Mouse (Mus musculus): ENCODE measurements around the gene Gm42906. TPM values are rescaled to one million over a fixed set of nuclear protein-coding genes. Genes with fewer than 3 reads are reported as not detected.

The Gm42906 gene
- polyA plus RNA-seq, 1 experiment, result not detected

GRCm38 (mm10) chr5:151090996-151091395 lies 337.0 kb downstream of the Gm42906 start:
- Histone ChIP-seq H3K4me3 (ENCODE audit: low read depth, low read length) (no peak overlapping the region), H3K27ac (ENCODE audit: insufficient read depth, low read depth, low read length) (no peak overlapping the region), H3K4me1 (ENCODE audit: control insufficient read depth, insufficient read depth, insufficient read length, low read length) (peaks cover 9% of the 10 kb centered on the region), H3K36me3 (ENCODE audit: control insufficient read depth, insufficient read depth, low read length) (peaks cover 5% of the 10 kb centered on the region), H3K27me3 (ENCODE audit: control insufficient read depth, insufficient read depth, low read length) (no peaks in the 10 kb centered on the region)
- TF ChIP-seq POLR2A (IDR thresholded peaks at IDR 0.05; ENCODE audit: low read depth, low read length) (no peak), CTCF (IDR thresholded peaks at IDR 0.05; ENCODE audit: extremely low read depth, insufficient read length, insufficient replicate concordance, low read depth, low read length) (no peak)
- 78% methylated on average over 6 of the region's 6 CpGs for WGBS

- 63% methylated on average over 6 of the region's 6 CpGs for WGBS
- H3K27ac ChIP-seq (ENCODE audit: insufficient read depth, low read depth, low read length), result no peak overlapping the region
- H3K4me3 ChIP-seq (ENCODE audit: low read depth, low read length), result no peak overlapping the region
- H3K27me3 ChIP-seq (ENCODE audit: control insufficient read depth, insufficient read depth, low read length), result no peaks in the 10 kb centered on the region
- H3K4me1 ChIP-seq (ENCODE audit: control insufficient read depth, insufficient read depth, insufficient read length, low read length), result peaks cover 9% of the 10 kb centered on the region
- TF ChIP-seq CTCF (IDR thresholded peaks at IDR 0.05; ENCODE audit: extremely low read depth, insufficient read length, insufficient replicate concordance, low read depth, low read length), result no peak
- no peak for TF ChIP-seq POLR2A (IDR thresholded peaks at IDR 0.05; ENCODE audit: low read depth, low read length)
- peaks cover 5% of the 10 kb centered on the region for H3K36me3 ChIP-seq (ENCODE audit: control insufficient read depth, insufficient read depth, low read length)
Observed at GRCm38 (mm10) chr5:151089201-151089600, 338.8 kb downstream of the Gm42906 start.

- no peaks in the 10 kb centered on the region for H3K27me3 ChIP-seq (ENCODE audit: control insufficient read depth, insufficient read depth, low read length)
- peaks cover 4% of the 10 kb centered on the region for H3K36me3 ChIP-seq (ENCODE audit: control insufficient read depth, insufficient read depth, low read length)
- TF ChIP-seq POLR2A (IDR thresholded peaks at IDR 0.05; ENCODE audit: low read depth, low read length) (no peak), CTCF (IDR thresholded peaks at IDR 0.05; ENCODE audit: extremely low read depth, insufficient read length, insufficient replicate concordance, low read depth, low read length) (no peak)
- 64% methylated on average over 9 of the region's 9 CpGs for WGBS
- peak overlapping the region; percentile 29; the same call in 1 of the 2 replicates for H3K27ac ChIP-seq (ENCODE audit: insufficient read depth, low read depth, low read length)
- peaks cover 9% of the 10 kb centered on the region for H3K4me1 ChIP-seq (ENCODE audit: control insufficient read depth, insufficient read depth, insufficient read length, low read length)
- no peak overlapping the region for H3K4me3 ChIP-seq (ENCODE audit: low read depth, low read length)
Observed at GRCm38 (mm10) chr5:151086425-151087202, 341.3 kb downstream of the Gm42906 start.

- Histone ChIP-seq H3K4me1 (ENCODE audit: control insufficient read depth, insufficient read depth, insufficient read length, low read length) (peaks cover 9% of the 10 kb centered on the region), H3K27ac (ENCODE audit: insufficient read depth, low read depth, low read length) (no peak overlapping the region), H3K27me3 (ENCODE audit: control insufficient read depth, insufficient read depth, low read length) (no peaks in the 10 kb centered on the region), H3K4me3 (ENCODE audit: low read depth, low read length) (no peak overlapping the region), H3K36me3 (ENCODE audit: control insufficient read depth, insufficient read depth, low read length) (0 out of 2 replicates have a peak, but pooled peaks cover 2% of the 10 kb centered on the region)
- TF ChIP-seq CTCF (IDR thresholded peaks at IDR 0.05; ENCODE audit: extremely low read depth, insufficient read length, insufficient replicate concordance, low read depth, low read length) (no peak), POLR2A (IDR thresholded peaks at IDR 0.05; ENCODE audit: low read depth, low read length) (no peak)
- WGBS, result 61% methylated on average over 8 of the region's 8 CpGs
Observed at GRCm38 (mm10) chr5:151085749-151086148, 342.2 kb downstream of the Gm42906 start.

GRCm38 (mm10) chr5:151080276-151080675 lies 347.7 kb downstream of the Gm42906 start:
- H3K4me1 ChIP-seq (ENCODE audit: control insufficient read depth, insufficient read depth, insufficient read length, low read length), result peaks cover 4% of the 10 kb centered on the region; the same call in 1 of the 2 replicates
- WGBS, result 55% methylated on average over 4 of the region's 4 CpGs
- peak overlapping the region; percentile 58 for H3K27ac ChIP-seq (ENCODE audit: insufficient read depth, low read depth, low read length)
- no peaks in the 10 kb centered on the region for H3K36me3 ChIP-seq (ENCODE audit: control insufficient read depth, insufficient read depth, low read length)
- TF ChIP-seq POLR2A (IDR thresholded peaks at IDR 0.05; ENCODE audit: low read depth, low read length) (no peak), CTCF (IDR thresholded peaks at IDR 0.05; ENCODE audit: extremely low read depth, insufficient read length, insufficient replicate concordance, low read depth, low read length) (no peak)
- no peak overlapping the region for H3K4me3 ChIP-seq (ENCODE audit: low read depth, low read length)
- H3K27me3 ChIP-seq (ENCODE audit: control insufficient read depth, insufficient read depth, low read length), result no peaks in the 10 kb centered on the region

- peaks cover 4% of the 10 kb centered on the region; the same call in 1 of the 2 replicates for H3K4me1 ChIP-seq (ENCODE audit: control insufficient read depth, insufficient read depth, insufficient read length, low read length)
- no peak overlapping the region for H3K27ac ChIP-seq (ENCODE audit: insufficient read depth, low read depth, low read length)
Observed at GRCm38 (mm10) chr5:151077953-151078352, 350.0 kb downstream of the Gm42906 start.

GRCm38 (mm10) chr5:151076917-151077316 lies 351.0 kb downstream of the Gm42906 start:
- H3K36me3 ChIP-seq (ENCODE audit: control insufficient read depth, insufficient read depth, low read length), result 0 out of 2 replicates have a peak, but pooled peaks cover 3% of the 10 kb centered on the region
- H3K4me1 ChIP-seq (ENCODE audit: control insufficient read depth, insufficient read depth, insufficient read length, low read length), result peaks cover 4% of the 10 kb centered on the region; the same call in 1 of the 2 replicates
- H3K27ac ChIP-seq (ENCODE audit: insufficient read depth, low read depth, low read length), result no peak overlapping the region
- TF ChIP-seq CTCF (IDR thresholded peaks at IDR 0.05; ENCODE audit: extremely low read depth, insufficient read length, insufficient replicate concordance, low read depth, low read length) (no peak), POLR2A (IDR thresholded peaks at IDR 0.05; ENCODE audit: low read depth, low read length) (no peak)
- H3K27me3 ChIP-seq (ENCODE audit: control insufficient read depth, insufficient read depth, low read length), result no peaks in the 10 kb centered on the region
- no peak overlapping the region for H3K4me3 ChIP-seq (ENCODE audit: low read depth, low read length)
- 71% methylated on average over 3 of the region's 3 CpGs for WGBS

More at GRCm38 (mm10) chr5:151077953-151078352, 350.0 kb downstream of the Gm42906 start:
- 87% methylated on average over 2 of the region's 2 CpGs for WGBS
- Histone ChIP-seq H3K27me3 (ENCODE audit: control insufficient read depth, insufficient read depth, low read length) (no peaks in the 10 kb centered on the region), H3K4me3 (ENCODE audit: low read depth, low read length) (no peak overlapping the region), H3K36me3 (ENCODE audit: control insufficient read depth, insufficient read depth, low read length) (0 out of 2 replicates have a peak, but pooled peaks cover 1% of the 10 kb centered on the region)
- TF ChIP-seq POLR2A (IDR thresholded peaks at IDR 0.05; ENCODE audit: low read depth, low read length) (no peak), CTCF (IDR thresholded peaks at IDR 0.05; ENCODE audit: extremely low read depth, insufficient read length, insufficient replicate concordance, low read depth, low read length) (no peak)
